Mouse (Mus musculus) brown adipose tissue, adult 24 weeks (tissue): ENCODE measurements around the gene Plk2. TPM values are rescaled to one million over a fixed set of nuclear protein-coding genes. Genes with fewer than 3 reads are reported as not detected.
"Not testable (repeated sequence)": the region's sequence is repeated elsewhere in the genome, so short reads cannot be mapped to it uniquely, and the experiment has no call there.

Experiments
- H3K27ac ChIP-seq: fragments of 200-500 bp; replicated peaks from 2 replicates; pipeline ENCODE4 v1.5.1; 2012; ENCODE audit warnings: low read depth, mild to moderate bottlenecking, low read length
- H3K4me1 ChIP-seq: fragments of 200-500 bp; 2 replicates; pipeline ENCODE4 v1.6.1; 2012; ENCODE audit warnings: low read length, mixed read lengths; ENCODE audit not compliant: control insufficient read depth, insufficient read depth, insufficient read length
- H3K4me3 ChIP-seq: fragments of 200-500 bp; 2 replicates; pipeline ENCODE4 v1.5.1; 2012; ENCODE audit warnings: low read depth, mild to moderate bottlenecking, low read length, moderate library complexity; ENCODE audit not compliant: insufficient read depth
- polyA plus RNA-seq: library from polyadenylated mRNA; stranded (reverse); fragments of >200 nt; gene quantifications from 2 replicates; pipeline ENCODE4 v1.2.4, GENCODE M21; 2012; ENCODE audit not compliant: missing spikeins, insufficient read depth, insufficient read length

Gene Plk2
- polyA plus RNA-seq, result 7.1 and 7.2 TPM in 2 replicates

- Histone ChIP-seq H3K27ac (peak within 1 kb of the TSS; percentile 79), H3K4me3 (peak within 1 kb of the TSS; percentile 69), H3K4me1 (no peaks in the 10 kb centered on the region)
Observed at GRCm38 (mm10) chr13:110394291-110395178, at the start of gene Plk2. Gene Plk2 (plus strand): TSS chr13:110395046.

GRCm38 (mm10) chr13:110346707-110347106 is 48.1 kb upstream of the Plk2 start:
- Histone ChIP-seq H3K4me3 (no peak overlapping the region), H3K27ac (no peak overlapping the region), H3K4me1 (no peaks in the 10 kb centered on the region)

- no peak overlapping the region for H3K4me3 ChIP-seq
- no peak overlapping the region for H3K27ac ChIP-seq
- H3K4me1 ChIP-seq, result no peaks in the 10 kb centered on the region
Observed at GRCm38 (mm10) chr13:110351051-110351450, 43.8 kb upstream of the Plk2 start.

- Histone ChIP-seq H3K4me1 (no peaks in the 10 kb centered on the region), H3K4me3 (no peak within 1 kb of the TSS), H3K27ac (no peak within 1 kb of the TSS)
Observed at GRCm38 (mm10) chr13:110356941-110357340, 37.9 kb upstream of the Plk2 start, which contains the start of gene Gapt. Gene Gapt (minus strand): TSS chr13:110357199.

- Histone ChIP-seq H3K4me1 (no peaks in the 10 kb centered on the region), H3K27ac (no peak overlapping the region), H3K4me3 (no peak overlapping the region)
Observed at GRCm38 (mm10) chr13:110363722-110364121, 31.1 kb upstream of the Plk2 start.

GRCm38 (mm10) chr13:110366477-110366876 is 28.4 kb upstream of the Plk2 start:
- H3K27ac ChIP-seq, result no peak overlapping the region
- H3K4me3 ChIP-seq, result no peak overlapping the region

GRCm38 (mm10) chr13:110367961-110368555 is 26.8 kb upstream of the Plk2 start:
- H3K4me3 ChIP-seq, result no peak overlapping the region
- no peaks in the 10 kb centered on the region for H3K4me1 ChIP-seq
- no peak overlapping the region for H3K27ac ChIP-seq

More at GRCm38 (mm10) chr13:110366477-110366876, 28.4 kb upstream of the Plk2 start:
- H3K4me1 ChIP-seq, result no peaks in the 10 kb centered on the region

GRCm38 (mm10) chr13:110368556-110369040 is 26.2 kb upstream of the Plk2 start:
- not testable (repeated sequence) for H3K4me3 ChIP-seq, H3K4me1 ChIP-seq, H3K27ac ChIP-seq

- no peaks in the 10 kb centered on the region for H3K4me1 ChIP-seq
- no peak overlapping the region for H3K4me3 ChIP-seq
- H3K27ac ChIP-seq, result no peak overlapping the region
Observed at GRCm38 (mm10) chr13:110369673-110370072, 25.2 kb upstream of the Plk2 start.

GRCm38 (mm10) chr13:110382447-110382901 is 12.4 kb upstream of the Plk2 start:
- Histone ChIP-seq H3K4me3 (no peak overlapping the region), H3K27ac (no peak overlapping the region), H3K4me1 (no peaks in the 10 kb centered on the region)

GRCm38 (mm10) chr13:110384514-110384913 is 10.3 kb upstream of the Plk2 start:
- Histone ChIP-seq H3K4me3 (no peak overlapping the region), H3K4me1 (no peaks in the 10 kb centered on the region), H3K27ac (no peak overlapping the region)

GRCm38 (mm10) chr13:110392210-110392609 is 2.6 kb upstream of the Plk2 start:
- H3K4me1 ChIP-seq, result no peaks in the 10 kb centered on the region
- H3K4me3 ChIP-seq, result no peak overlapping the region
- no peak overlapping the region for H3K27ac ChIP-seq

- Histone ChIP-seq H3K4me3 (no peak overlapping the region), H3K27ac (no peak overlapping the region), H3K4me1 (no peaks in the 10 kb centered on the region)
Observed at GRCm38 (mm10) chr13:110392631-110393030, 2.2 kb upstream of the Plk2 start.

GRCm38 (mm10) chr13:110395179-110395794 is 441 bp downstream of the Plk2 start:
- peak overlapping the region; percentile 79 for H3K27ac ChIP-seq
- 0 out of 2 replicates have a peak, but pooled peaks cover 2% of the 10 kb centered on the region for H3K4me1 ChIP-seq
- H3K4me3 ChIP-seq, result peak overlapping the region; percentile 64
